Mouse (Mus musculus) skeletal muscle tissue, adult 2 months (tissue): ENCODE results near the gene Csrp1.
A peak's percentile ranks its signal among the peaks of the same experiment; 100 is the strongest.

Source experiments
- DNase-seq: peaks from one replicate; pipeline ENCODE4 v3.0.0-alpha.2; 2012; ENCODE audit warnings: low read depth, low spot score

Gene Csrp1

GRCm38 (mm10) chr1:135770896-135771572, 51.2 kb downstream of the Csrp1 start:
- peak; percentile 84 for DNase-seq

GRCm38 (mm10) chr1:135771573-135771970, 51.7 kb downstream of the Csrp1 start:
- DNase-seq: no peak

GRCm38 (mm10) chr1:135776596-135776995, 56.7 kb downstream of the Csrp1 start:
- DNase-seq: peak; percentile 55

GRCm38 (mm10) chr1:135777046-135777445, 57.2 kb downstream of the Csrp1 start:
- DNase-seq: peak; percentile 92

GRCm38 (mm10) chr1:135778780-135779535, 59.1 kb downstream of the Csrp1 start, which contains the start of gene Tnni1:
Gene Tnni1, plus strand, starts transcription at chr1:135779434.
- DNase-seq: peak; percentile 60

- DNase-seq: no peak
Observed at GRCm38 (mm10) chr1:135780649-135781048, 60.8 kb downstream of the Csrp1 start.

- peak; percentile 80 for DNase-seq
Observed at GRCm38 (mm10) chr1:135781220-135781619, 61.4 kb downstream of the Csrp1 start.

- DNase-seq: no peak
Observed at GRCm38 (mm10) chr1:135782816-135783215, 63.0 kb downstream of the Csrp1 start.

GRCm38 (mm10) chr1:135787799-135788198, 67.9 kb downstream of the Csrp1 start:
- DNase-seq: peak; percentile 77

- no peak for DNase-seq
Observed at GRCm38 (mm10) chr1:135788708-135789107, 68.8 kb downstream of the Csrp1 start.

GRCm38 (mm10) chr1:135789815-135790214, 70.0 kb downstream of the Csrp1 start:
- DNase-seq: peak; percentile 58

- no peak for DNase-seq
Observed at GRCm38 (mm10) chr1:135792143-135792939, 72.5 kb downstream of the Csrp1 start.

GRCm38 (mm10) chr1:135793370-135794215, 73.7 kb downstream of the Csrp1 start:
- no peak for DNase-seq

- peak; percentile 53 for DNase-seq
Observed at GRCm38 (mm10) chr1:135794216-135795134, 74.6 kb downstream of the Csrp1 start.

- no peak for DNase-seq
Observed at GRCm38 (mm10) chr1:135798492-135798891, 78.6 kb downstream of the Csrp1 start.

- no peak for DNase-seq
Observed at GRCm38 (mm10) chr1:135799109-135799627, 79.3 kb downstream of the Csrp1 start.

- no peak for DNase-seq
Observed at GRCm38 (mm10) chr1:135800192-135800950, 80.5 kb downstream of the Csrp1 start.
